ENCODE assay signal across 46 mouse cellular contexts in the genomic region with DNA sequence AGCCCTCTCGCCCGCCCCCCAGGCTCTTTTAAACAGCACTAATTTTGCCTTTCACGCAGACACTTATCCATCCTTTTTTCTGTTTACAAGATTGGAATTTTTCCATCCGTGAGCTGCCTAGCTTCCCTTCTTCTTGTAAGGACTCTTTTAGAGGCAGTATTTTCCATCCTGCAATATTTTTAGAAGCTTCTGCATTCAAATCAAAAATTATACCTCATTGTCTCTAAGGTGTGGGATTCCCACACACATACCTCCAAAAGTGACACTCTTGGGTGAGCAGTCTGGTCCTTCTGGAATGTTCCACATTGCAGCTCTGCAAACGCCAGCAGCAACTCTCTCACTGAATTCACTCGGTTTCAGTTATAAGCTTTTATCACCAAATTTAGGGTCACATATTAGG. TPM values are rescaled to one million over a fixed set of nuclear protein-coding genes. Genes with fewer than 3 reads are reported as not detected.
"Had no signal": no experiment of that assay in that cellular context is flagged by ENCODE, and none has a peak within 500 bp of the region (broad histone marks: within the 10 kb centered on the region; RNA-seq: fewer than 3 reads in every experiment).

No protein-coding gene starts in this region.

- H3K9ac ChIP-seq: limb, embryonic 12.5 days; limb, embryonic 13.5 days; limb, embryonic 15.5 days; liver, embryonic 12.5 days; liver, embryonic 13.5 days; liver, embryonic 14.5 days; liver, embryonic 15.5 days; liver, postnatal 0 days; lung, embryonic 14.5 days; lung, embryonic 15.5 days; midbrain, embryonic 12.5 days; midbrain, embryonic 13.5 days; midbrain, embryonic 15.5 days had no signal

- ATAC-seq: liver, embryonic 12.5 days; liver, postnatal 0 days; lung, postnatal 0 days; midbrain, embryonic 13.5 days; midbrain, embryonic 15.5 days; midbrain, embryonic 16.5 days had no signal

- H3K4me1 ChIP-seq: limb, embryonic 10.5 days; limb, embryonic 12.5 days; limb, embryonic 13.5 days; limb, embryonic 15.5 days; liver, embryonic 12.5 days; liver, embryonic 13.5 days; liver, embryonic 15.5 days; lung, embryonic 15.5 days; midbrain, embryonic 10.5 days; midbrain, embryonic 12.5 days; midbrain, embryonic 13.5 days; midbrain, embryonic 15.5 days had no signal

- H3K4me3 ChIP-seq: limb, embryonic 10.5 days; limb, embryonic 12.5 days; limb, embryonic 13.5 days; limb, embryonic 15.5 days; liver, embryonic 12.5 days; liver, embryonic 13.5 days; liver, embryonic 15.5 days; lung, embryonic 15.5 days; megakaryocyte, embryonic 14.5 days; midbrain, embryonic 10.5 days; midbrain, embryonic 12.5 days; midbrain, embryonic 13.5 days; midbrain, embryonic 15.5 days; myocyte had no signal

- H3K36me3 ChIP-seq: limb, embryonic 10.5 days; limb, embryonic 12.5 days; limb, embryonic 13.5 days; limb, embryonic 15.5 days; liver, embryonic 12.5 days; liver, embryonic 13.5 days; liver, embryonic 15.5 days; lung, embryonic 15.5 days; midbrain, embryonic 10.5 days; midbrain, embryonic 12.5 days; midbrain, embryonic 13.5 days; midbrain, embryonic 15.5 days had no signal

- H3K27ac ChIP-seq: limb, embryonic 10.5 days; limb, embryonic 12.5 days; limb, embryonic 13.5 days; limb, embryonic 15.5 days; liver, embryonic 12.5 days; liver, embryonic 13.5 days; liver, embryonic 14.5 days; liver, embryonic 15.5 days; lung, embryonic 15.5 days; macrophage; midbrain, embryonic 10.5 days; midbrain, embryonic 12.5 days; midbrain, embryonic 13.5 days; midbrain, embryonic 15.5 days had no signal

- H3K4me2 ChIP-seq: limb, embryonic 12.5 days; limb, embryonic 13.5 days; limb, embryonic 15.5 days; liver, embryonic 11.5 days; liver, embryonic 12.5 days; liver, embryonic 13.5 days; liver, embryonic 15.5 days; lung, embryonic 14.5 days; lung, embryonic 15.5 days; midbrain, embryonic 11.5 days; midbrain, embryonic 12.5 days; midbrain, embryonic 13.5 days; midbrain, embryonic 15.5 days had no signal

- H3K27me3 ChIP-seq: limb, embryonic 13.5 days; limb, embryonic 15.5 days; midbrain, embryonic 13.5 days had no signal

- DNase-seq: left cerebral cortex, postnatal 4 days; liver; liver, embryonic 13.5 days; liver, postnatal 0 days; lung, adult 18-20 months; lung, adult 2 months; lung, embryonic 14.5 days; lung, postnatal 10 days; lung, postnatal 14 days; lung, postnatal 36 days; lung, postnatal 4 days; midbrain, embryonic 14.5 days had no signal

- H3K9me3 ChIP-seq: limb, embryonic 10.5 days; limb, embryonic 12.5 days; limb, embryonic 13.5 days; limb, embryonic 15.5 days; liver, embryonic 12.5 days; liver, embryonic 13.5 days; liver, embryonic 15.5 days; lung, embryonic 15.5 days; midbrain, embryonic 10.5 days; midbrain, embryonic 12.5 days; midbrain, embryonic 13.5 days; midbrain, embryonic 15.5 days had no signal

RNA-seq across cellular contexts. Expression of a gene that starts 10.3 kb away (rescaled TPM):
- total RNA-seq: liver, adult 2 months; megakaryocyte progenitor cell, adult 5-6 weeks; megakaryocyte, adult 5-6 weeks; megakaryocyte-erythroid progenitor cell, adult 5-6 weeks; monocyte, adult 5-6 weeks had no signal
- polyA plus RNA-seq: limb, embryonic 12.5 days; liver, adult 2 months; liver, embryonic 12.5 days; liver, embryonic 13.5 days; liver, embryonic 14.5 days; liver, embryonic 16.5 days; liver, postnatal 0 days; lung, postnatal 0 days; midbrain, embryonic 11.5 days; midbrain, embryonic 12.5 days had no signal

RNA-seq across cellular contexts. Expression of a gene that starts 20.8 kb away (rescaled TPM):
- total RNA-seq: left cerebral cortex, adult 18-20 months; left cerebral cortex, adult 8-10 months; left cerebral cortex, postnatal 14 days; left cerebral cortex, postnatal 25 days; left cerebral cortex, postnatal 36 days; left cerebral cortex, postnatal 4 days; liver, adult 2 months; megakaryocyte progenitor cell, adult 5-6 weeks; megakaryocyte, adult 5-6 weeks; megakaryocyte-erythroid progenitor cell, adult 5-6 weeks; midbrain, postnatal 0 days; monocyte, adult 5-6 weeks had no signal
- polyA plus RNA-seq: limb, embryonic 10.5 days; limb, embryonic 11.5 days; limb, embryonic 12.5 days; limb, embryonic 13.5 days; limb, embryonic 14.5 days; limb, embryonic 15.5 days; liver, adult 2 months; liver, embryonic 11.5 days; liver, embryonic 12.5 days; liver, embryonic 13.5 days; liver, embryonic 14.5 days; liver, embryonic 15.5 days; liver, embryonic 16.5 days; liver, postnatal 0 days; lung, adult 2 months; lung, embryonic 14.5 days; lung, embryonic 15.5 days; lung, embryonic 16.5 days; lung, postnatal 0 days; macrophage; midbrain, embryonic 10.5 days; midbrain, embryonic 11.5 days; midbrain, embryonic 12.5 days; midbrain, embryonic 13.5 days; midbrain, embryonic 14.5 days; midbrain, embryonic 15.5 days; midbrain, embryonic 16.5 days; midbrain, postnatal 0 days; myocyte had no signal

RNA-seq across cellular contexts. Expression of a gene that starts 24.8 kb away (rescaled TPM):
- total RNA-seq: left cerebral cortex, adult 18-20 months; left cerebral cortex, adult 8-10 months; left cerebral cortex, postnatal 14 days; left cerebral cortex, postnatal 25 days; left cerebral cortex, postnatal 36 days; left cerebral cortex, postnatal 4 days; liver, adult 2 months; megakaryocyte progenitor cell, adult 5-6 weeks; megakaryocyte, adult 5-6 weeks; megakaryocyte-erythroid progenitor cell, adult 5-6 weeks; midbrain, postnatal 0 days; monocyte, adult 5-6 weeks had no signal
- polyA plus RNA-seq: limb, embryonic 10.5 days; limb, embryonic 11.5 days; limb, embryonic 12.5 days; limb, embryonic 13.5 days; limb, embryonic 15.5 days; liver, adult 2 months; liver, embryonic 11.5 days; liver, embryonic 12.5 days; liver, embryonic 13.5 days; liver, embryonic 14.5 days; liver, embryonic 15.5 days; liver, embryonic 16.5 days; liver, postnatal 0 days; lung, embryonic 14.5 days; lung, embryonic 15.5 days; lung, embryonic 16.5 days; lung, postnatal 0 days; midbrain, embryonic 10.5 days; midbrain, embryonic 11.5 days; midbrain, embryonic 12.5 days; midbrain, embryonic 13.5 days; midbrain, embryonic 14.5 days; midbrain, embryonic 15.5 days; midbrain, embryonic 16.5 days; midbrain, postnatal 0 days had no signal
